Mouse (Mus musculus) ES-Bruce4 (cell line): ENCODE results near the gene Ubn1. TPM values are rescaled to one million over a fixed set of nuclear protein-coding genes. Genes with fewer than 3 reads are reported as not detected.

Experiments
- H3K27ac ChIP-seq: 2 replicates; pipeline ENCODE4 v1.5.1; 2012; ENCODE audit warnings: low read length, inconsistent platforms; ENCODE audit not compliant: insufficient read depth
- H3K27me3 ChIP-seq: 2 replicates; pipeline ENCODE4 v1.6.1; 2012; ENCODE audit warnings: mild to moderate bottlenecking, low read length, inconsistent platforms; ENCODE audit not compliant: control insufficient read depth, poor library complexity, insufficient read depth, severe bottlenecking
- H3K36me3 ChIP-seq: 2 replicates; pipeline ENCODE4 v1.6.1; 2012; ENCODE audit warnings: inconsistent platforms, mild to moderate bottlenecking, low read length, moderate library complexity; ENCODE audit not compliant: control insufficient read depth, poor library complexity, insufficient read depth, severe bottlenecking
- H3K4me1 ChIP-seq: one replicate; pipeline ENCODE4 v1.8.1; 2011; ENCODE audit warnings: low read length; ENCODE audit not compliant: control insufficient read depth, insufficient read depth
- H3K4me3 ChIP-seq: 2 replicates; pipeline ENCODE4 v1.5.1; 2011; ENCODE audit warnings: low read depth, mild to moderate bottlenecking, low read length
- H3K9ac ChIP-seq: 2 replicates; pipeline ENCODE4 v1.6.1; 2012; ENCODE audit warnings: low read depth, mild to moderate bottlenecking, inconsistent platforms; ENCODE audit not compliant: poor library complexity, severe bottlenecking
- H3K9me3 ChIP-seq: replicated peaks from 2 replicates; pipeline ENCODE4 v1.6.1; 2012; ENCODE audit warnings: mild to moderate bottlenecking, low read length, inconsistent platforms; ENCODE audit not compliant: control insufficient read depth, poor library complexity, insufficient read depth, severe bottlenecking
- CTCF ChIP-seq: IDR thresholded peaks from one replicate; pipeline ENCODE4 v1.8.1; 2011; ENCODE audit warnings: low read depth, low read length
- EP300 ChIP-seq: IDR thresholded peaks from 2 replicates; pipeline ENCODE4 v1.6.1; 2011; ENCODE audit warnings: low read depth, low read length; ENCODE audit not compliant: insufficient read depth
- POLR2A ChIP-seq: IDR thresholded peaks from one replicate; pipeline ENCODE4 v1.8.1; 2011; ENCODE audit warnings: low read length; ENCODE audit not compliant: insufficient read depth
- polyA plus RNA-seq: library from polyadenylated mRNA; stranded (reverse); fragments of >200 nt; gene quantifications from 2 replicates; pipeline ENCODE4 v1.2.4, GENCODE M21; 2011; ENCODE audit warnings: low read depth; ENCODE audit not compliant: missing spikeins, insufficient read depth, insufficient read length

The Ubn1 gene
- polyA plus RNA-seq = 25.3 and 25.9 TPM in 2 replicates

DNA sequence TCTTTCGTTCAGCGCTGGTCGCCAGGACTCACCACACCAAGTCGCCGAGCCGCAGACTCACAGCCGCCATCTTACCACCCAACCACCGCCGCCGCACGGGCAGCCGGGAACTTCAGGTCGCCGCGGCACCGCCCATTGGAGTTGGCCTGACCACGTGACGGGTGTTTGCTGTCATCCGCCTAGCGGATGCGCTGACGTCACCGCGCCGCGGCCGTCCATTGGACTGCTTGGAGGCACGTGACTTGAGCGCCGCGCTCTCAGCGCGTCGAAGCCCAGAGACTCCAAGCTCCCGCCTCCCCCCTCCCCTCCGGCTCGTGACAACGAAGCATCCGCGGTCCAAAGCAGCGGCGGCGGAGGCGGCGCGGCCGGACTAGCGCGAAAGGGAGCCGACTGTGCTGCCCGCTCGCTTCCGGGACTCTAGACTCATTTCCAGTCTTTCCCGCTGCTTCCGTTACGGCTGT is at the start of gene Ubn1, which contains the start of gene Glyr1:
Gene Ubn1 (plus strand): TSS at position 284 of the 461 bp plus-strand sequence.
Gene Glyr1 (minus strand): TSS at position 90 of the 461 bp plus-strand sequence.
- H3K9me3 ChIP-seq = no peaks in the 10 kb centered on the region
- no peaks in the 10 kb centered on the region for H3K4me1 ChIP-seq
- H3K36me3 ChIP-seq = peaks cover 21% of the 10 kb centered on the region
- no peaks in the 10 kb centered on the region for H3K27me3 ChIP-seq
- TF ChIP-seq POLR2A = peak; percentile 86
- TF ChIP-seq EP300 = no peak
- peak within 1 kb of the TSS; percentile 88 for H3K9ac ChIP-seq
- peak within 1 kb of the TSS; percentile 86 for H3K4me3 ChIP-seq
- no peak within 1 kb of the TSS for H3K27ac ChIP-seq

DNA sequence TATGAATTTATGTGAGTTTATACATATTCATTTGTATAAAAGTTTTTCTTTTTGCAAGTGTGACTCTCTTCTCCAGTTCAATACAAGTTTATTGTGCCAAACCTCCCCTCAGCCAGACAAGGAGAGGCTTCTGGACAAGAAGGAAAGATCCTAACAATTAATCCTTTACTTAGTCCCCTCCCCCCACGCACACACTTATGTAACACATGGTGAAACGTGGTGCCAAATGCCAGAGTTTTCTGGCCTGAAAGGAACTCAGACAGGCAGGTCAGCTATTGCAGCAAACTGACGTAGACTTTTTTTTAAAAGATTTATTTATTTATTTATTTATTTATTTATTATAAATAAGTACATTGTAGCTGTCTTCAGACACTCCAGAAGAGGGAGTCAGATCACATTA is 49.2 kb upstream of the Ubn1 start:
- no peak for TF ChIP-seq POLR2A
- no peak overlapping the region for H3K4me3 ChIP-seq
- no peaks in the 10 kb centered on the region for H3K9me3 ChIP-seq
- H3K4me1 ChIP-seq = no peaks in the 10 kb centered on the region
- no peak overlapping the region for H3K27ac ChIP-seq
- H3K9ac ChIP-seq = no peak overlapping the region
- H3K36me3 ChIP-seq = no peaks in the 10 kb centered on the region
- H3K27me3 ChIP-seq = no peaks in the 10 kb centered on the region

DNA sequence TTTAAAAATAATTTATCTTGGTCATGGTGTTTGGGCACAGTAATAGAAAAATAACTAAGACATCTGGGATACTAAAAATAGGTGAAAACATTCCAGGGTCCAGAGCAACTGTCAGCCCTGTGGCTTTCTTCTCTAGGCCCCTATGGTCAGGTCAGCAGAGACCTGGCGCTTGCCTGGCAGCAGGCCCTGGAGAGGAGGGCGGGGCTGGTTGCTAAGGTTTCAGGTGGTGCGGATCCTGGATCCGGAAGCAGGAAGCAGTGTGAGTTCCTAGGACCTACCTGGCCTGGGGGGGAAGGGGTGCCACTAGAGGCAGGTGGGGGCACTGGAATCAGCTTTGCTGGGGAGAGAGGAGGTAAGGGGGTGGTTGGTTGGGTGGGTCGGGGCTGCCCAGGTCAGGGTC is 42.8 kb upstream of the Ubn1 start, which contains the start of gene Smim22:
Gene Smim22 (plus strand): TSS at position 222 of the 400 bp plus-strand sequence.
- Histone ChIP-seq H3K36me3 (no peaks in the 10 kb centered on the region), H3K4me1 (peaks cover 4% of the 10 kb centered on the region), H3K9me3 (no peaks in the 10 kb centered on the region), H3K27me3 (no peaks in the 10 kb centered on the region), H3K27ac (no peak within 1 kb of the TSS), H3K4me3 (peak within 1 kb of the TSS; percentile 43), H3K9ac (peak within 1 kb of the TSS; percentile 24; the same call in 1 of the 2 replicates)
- TF ChIP-seq POLR2A = no peak
- TF ChIP-seq EP300 = no peak
- no peak for TF ChIP-seq CTCF

DNA sequence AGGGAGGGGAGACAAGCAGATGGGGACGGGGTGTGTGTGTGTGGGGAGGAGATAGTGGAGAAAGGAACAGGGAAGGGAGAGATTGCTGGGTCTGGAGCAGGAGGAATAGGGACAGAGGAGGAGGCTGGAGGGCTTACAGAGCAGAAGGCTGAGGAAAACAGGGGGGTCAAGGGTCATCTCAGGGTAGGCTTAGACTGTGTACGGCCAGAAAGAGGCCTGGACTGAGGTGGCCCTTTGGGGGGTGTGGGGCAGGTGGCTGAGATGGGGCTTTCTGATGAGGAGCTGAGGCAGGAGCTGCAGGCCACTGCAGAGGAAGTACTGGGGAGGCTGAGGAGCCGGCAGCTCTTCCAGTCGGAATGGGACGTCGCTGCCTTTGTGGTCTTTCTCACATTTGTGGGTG is 42.4 kb upstream of the Ubn1 start:
- Histone ChIP-seq H3K27me3 (no peaks in the 10 kb centered on the region), H3K9ac (peak overlapping the region; percentile 24; the same call in 1 of the 2 replicates), H3K36me3 (no peaks in the 10 kb centered on the region), H3K4me1 (peaks cover 4% of the 10 kb centered on the region), H3K9me3 (no peaks in the 10 kb centered on the region), H3K27ac (no peak overlapping the region), H3K4me3 (peak overlapping the region; percentile 43)
- TF ChIP-seq EP300 = no peak
- no peak for TF ChIP-seq POLR2A
- no peak for TF ChIP-seq CTCF

DNA sequence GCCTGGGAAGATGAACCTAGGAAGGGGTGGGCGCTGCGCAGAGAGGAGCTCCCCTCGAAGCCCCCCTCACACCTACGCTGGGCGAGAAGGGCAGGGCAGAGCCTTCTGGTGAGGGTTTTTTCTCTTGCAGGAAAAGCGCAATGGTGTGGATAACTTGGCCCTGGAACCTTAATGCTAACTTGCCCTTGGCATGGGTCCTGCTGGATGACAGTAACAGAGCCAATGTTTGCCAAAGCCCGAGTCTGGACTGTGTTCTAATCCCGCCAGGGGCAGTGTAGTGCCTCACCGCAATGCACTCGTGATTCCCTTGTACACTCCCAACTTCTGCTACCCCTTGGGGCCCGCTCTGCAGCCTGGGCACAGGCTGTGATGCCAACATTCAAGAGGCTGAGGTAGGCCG is 41.8 kb upstream of the Ubn1 start:
- Histone ChIP-seq H3K4me1 (peaks cover 4% of the 10 kb centered on the region), H3K27ac (no peak overlapping the region), H3K9me3 (no peaks in the 10 kb centered on the region), H3K27me3 (no peaks in the 10 kb centered on the region), H3K36me3 (no peaks in the 10 kb centered on the region), H3K9ac (no peak overlapping the region), H3K4me3 (no peak overlapping the region)
- no peak for TF ChIP-seq EP300

DNA sequence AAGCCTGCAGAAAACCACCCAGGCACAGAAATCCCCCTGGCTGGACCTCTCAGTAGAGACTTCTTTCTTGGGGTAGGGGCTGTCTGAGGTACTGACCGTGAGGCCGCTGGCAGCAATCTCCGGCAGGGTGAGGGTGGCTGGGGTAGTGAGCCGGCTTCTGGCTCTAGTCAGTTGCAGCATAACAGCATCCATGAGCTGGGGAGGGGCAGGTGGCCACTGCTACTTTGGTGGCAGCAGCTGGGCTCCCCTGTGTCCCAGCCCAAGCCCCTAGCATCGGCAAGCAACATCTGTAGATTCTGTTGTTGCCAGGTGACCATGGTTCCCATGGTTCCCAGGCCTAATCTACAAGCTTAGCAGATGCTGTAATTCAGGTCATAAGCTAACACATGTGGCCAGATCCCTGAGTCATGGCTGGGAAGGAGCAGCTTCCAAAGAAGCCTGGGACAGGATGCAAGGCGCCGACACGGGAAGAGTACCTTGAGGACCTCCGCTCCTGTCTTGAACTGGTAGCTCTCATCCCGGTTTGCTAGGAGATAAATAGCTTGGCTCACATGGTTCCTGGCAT is 39.4 kb upstream of the Ubn1 start:
- peaks cover 4% of the 10 kb centered on the region for H3K4me1 ChIP-seq
- no peak overlapping the region for H3K9ac ChIP-seq
- no peaks in the 10 kb centered on the region for H3K36me3 ChIP-seq
- no peaks in the 10 kb centered on the region for H3K27me3 ChIP-seq
- H3K27ac ChIP-seq = no peak overlapping the region
- H3K9me3 ChIP-seq = no peaks in the 10 kb centered on the region
- H3K4me3 ChIP-seq = no peak overlapping the region
- TF ChIP-seq EP300 (no peak), CTCF (no peak), POLR2A (no peak)
